Mouse (Mus musculus) midbrain, embryonic 12.5 days (tissue): ENCODE results near the gene Zfp513. TPM values are rescaled to one million over a fixed set of nuclear protein-coding genes. Genes with fewer than 3 reads are reported as not detected.

Experiments
- ATAC-seq: fragments of 200-750 bp; cut with Nextera tagmentation; 2 replicates; pipeline ENCODE4 v1.8.0; 2017; ENCODE audit warnings: low read depth, moderate TSS enrichment, moderate library complexity; ENCODE audit not compliant: low FRiP score
- H3K27ac ChIP-seq: fragments of 300-500 bp; sonication (generic); replicated peaks from 2 replicates; pipeline ENCODE4 v1.5.1; 2016; ENCODE audit warnings: mild to moderate bottlenecking
- H3K27me3 ChIP-seq: fragments of 300-500 bp; sonication (generic); 2 replicates; pipeline ENCODE4 v1.6.1; 2016; ENCODE audit warnings: mild to moderate bottlenecking
- H3K36me3 ChIP-seq: fragments of 300-500 bp; sonication (generic); 2 replicates; pipeline ENCODE4 v1.6.1; 2016
- H3K4me1 ChIP-seq: fragments of 300-500 bp; sonication (generic); 2 replicates; pipeline ENCODE4 v1.6.1; 2016
- H3K4me2 ChIP-seq: fragments of 300-500 bp; sonication (generic); replicated peaks from 2 replicates; pipeline ENCODE4 v1.6.1; 2016; ENCODE audit warnings: mild to moderate bottlenecking, moderate library complexity
- H3K4me3 ChIP-seq: fragments of 300-500 bp; sonication (generic); 2 replicates; pipeline ENCODE4 v1.5.1; 2016; ENCODE audit warnings: mild to moderate bottlenecking
- H3K9ac ChIP-seq: fragments of 300-500 bp; sonication (generic); replicated peaks from 2 replicates; pipeline ENCODE4 v1.6.1; 2016; ENCODE audit warnings: mild to moderate bottlenecking, moderate library complexity
- H3K9me3 ChIP-seq: fragments of 300-500 bp; sonication (generic); 2 replicates; pipeline ENCODE4 v1.6.1; 2016; ENCODE audit warnings: mild to moderate bottlenecking
- WGBS: fragments of 180-500 bp; shearing (Covaris S2); methylation state at CpG from one replicate; pipeline ENCODE4 v1.1.7; 2016; 5-methylcytosine and 5-hydroxymethylcytosine counted together
- polyA plus RNA-seq: library from polyadenylated mRNA; unstranded; fragments of >200 nt; fragmentation: Nextera tagmentation; extraction: Ambion mirVana; gene quantifications from 2 replicates; pipeline ENCODE4 v1.2.1, GENCODE M21; 2016

Gene Zfp513
- 22.0 and 25.2 TPM in 2 replicates for polyA plus RNA-seq

- H3K36me3 ChIP-seq, result peaks cover 77% of the 10 kb centered on the region
- 1% methylated on average over 52 of the region's 53 CpGs for WGBS
Measured at GRCm38 (mm10) chr5:31201742-31202590, at the start of gene Zfp513. Zfp513 (minus strand) TSS chr5:31202303.

GRCm38 (mm10) chr5:31251541-31252101 lies 49.5 kb upstream of the Zfp513 start, which contains the start of gene Krtcap3:
Krtcap3 (plus strand) TSS chr5:31251691.
- Histone ChIP-seq H3K4me1 (peaks cover 9% of the 10 kb centered on the region), H3K9ac (peak within 1 kb of the TSS; percentile 28; the same call in 1 of the 2 replicates), H3K4me2 (peak within 1 kb of the TSS; percentile 29), H3K27me3 (peaks cover 14% of the 10 kb centered on the region), H3K27ac (no peak within 1 kb of the TSS), H3K9me3 (no peaks in the 10 kb centered on the region), H3K36me3 (peaks cover 92% of the 10 kb centered on the region), H3K4me3 (0 out of 2 replicates have a peak within 1 kb of the TSS, but pooled peaks have one; percentile 10)
- ATAC-seq, result peak; percentile 41; the same call in 1 of the 2 replicates
- 21% methylated on average over 47 of the region's 47 CpGs for WGBS

More at GRCm38 (mm10) chr5:31201742-31202590, at the start of gene Zfp513:
- Histone ChIP-seq H3K4me2 (peak within 1 kb of the TSS; percentile 85), H3K4me3 (peak within 1 kb of the TSS; percentile 73), H3K9me3 (peaks cover 5% of the 10 kb centered on the region), H3K9ac (peak within 1 kb of the TSS; percentile 83), H3K27ac (peak within 1 kb of the TSS; percentile 83), H3K27me3 (no peaks in the 10 kb centered on the region), H3K4me1 (peaks cover 20% of the 10 kb centered on the region)
- peak; percentile 98 for ATAC-seq

- ATAC-seq, result no peak
- H3K4me1 ChIP-seq, result peaks cover 9% of the 10 kb centered on the region
- H3K27ac ChIP-seq, result no peak overlapping the region
- 65% methylated on average over 4 of the region's 4 CpGs for WGBS
- peaks cover 14% of the 10 kb centered on the region for H3K27me3 ChIP-seq
- peaks cover 96% of the 10 kb centered on the region for H3K36me3 ChIP-seq
- no peak overlapping the region for H3K9ac ChIP-seq
- no peaks in the 10 kb centered on the region for H3K9me3 ChIP-seq
- H3K4me3 ChIP-seq, result no peak overlapping the region
- no peak overlapping the region for H3K4me2 ChIP-seq
Measured at GRCm38 (mm10) chr5:31250716-31251115, 48.6 kb upstream of the Zfp513 start.

- Histone ChIP-seq H3K9ac (peak overlapping the region; percentile 96), H3K36me3 (peaks cover 37% of the 10 kb centered on the region), H3K4me3 (peak overlapping the region; percentile 98), H3K4me2 (peak overlapping the region; percentile 84), H3K4me1 (peaks cover 8% of the 10 kb centered on the region), H3K9me3 (no peaks in the 10 kb centered on the region), H3K27me3 (no peaks in the 10 kb centered on the region), H3K27ac (no peak overlapping the region; the same call in 1 of the 2 replicates)
- WGBS, result 23% methylated on average over 10 of the region's 10 CpGs
- no peak for ATAC-seq
Measured at GRCm38 (mm10) chr5:31242191-31242590, 40.1 kb upstream of the Zfp513 start.

- peaks cover 8% of the 10 kb centered on the region for H3K4me1 ChIP-seq
- H3K27ac ChIP-seq, result peak overlapping the region; percentile 98
- peak overlapping the region; percentile 96 for H3K9ac ChIP-seq
- WGBS, result under 1% methylated on average over 13 of the region's 13 CpGs
- H3K9me3 ChIP-seq, result no peaks in the 10 kb centered on the region
- no peak for ATAC-seq
- H3K36me3 ChIP-seq, result peaks cover 31% of the 10 kb centered on the region
- H3K4me2 ChIP-seq, result peak overlapping the region; percentile 84
- peak overlapping the region; percentile 98 for H3K4me3 ChIP-seq
- no peaks in the 10 kb centered on the region for H3K27me3 ChIP-seq
Measured at GRCm38 (mm10) chr5:31241522-31242034, 39.5 kb upstream of the Zfp513 start.

- Histone ChIP-seq H3K4me1 (peaks cover 8% of the 10 kb centered on the region), H3K4me3 (peak within 1 kb of the TSS; percentile 98), H3K36me3 (peaks cover 24% of the 10 kb centered on the region), H3K9me3 (no peaks in the 10 kb centered on the region), H3K4me2 (peak within 1 kb of the TSS; percentile 84), H3K27me3 (no peaks in the 10 kb centered on the region), H3K9ac (peak within 1 kb of the TSS; percentile 96), H3K27ac (peak within 1 kb of the TSS; percentile 98)
- ATAC-seq, result peak; percentile 98
- under 1% methylated on average over 85 of the region's 103 CpGs for WGBS
Measured at GRCm38 (mm10) chr5:31240637-31241521, 38.8 kb upstream of the Zfp513 start, which contains the start of the genes Nrbp1 and Gm9970. Nrbp1 (plus strand) TSS chr5:31240864. Gm9970 (minus strand) TSS chr5:31241232.

GRCm38 (mm10) chr5:31226641-31227040 lies 24.5 kb upstream of the Zfp513 start:
- no peaks in the 10 kb centered on the region for H3K36me3 ChIP-seq
- H3K9ac ChIP-seq, result no peak overlapping the region
- no peak overlapping the region for H3K4me2 ChIP-seq
- H3K27ac ChIP-seq, result no peak overlapping the region
- WGBS, result 71% methylated on average over 1 of the region's 1 CpGs
- no peaks in the 10 kb centered on the region for H3K27me3 ChIP-seq
- no peaks in the 10 kb centered on the region for H3K9me3 ChIP-seq
- H3K4me1 ChIP-seq, result peaks cover 2% of the 10 kb centered on the region; the same call in 1 of the 2 replicates
- no peak overlapping the region for H3K4me3 ChIP-seq
- ATAC-seq, result no peak

- peaks cover 16% of the 10 kb centered on the region for H3K4me1 ChIP-seq
- H3K9me3 ChIP-seq, result no peaks in the 10 kb centered on the region
- no peak for ATAC-seq
- no peak overlapping the region for H3K4me3 ChIP-seq
- H3K27ac ChIP-seq, result no peak overlapping the region
- no peak overlapping the region for H3K4me2 ChIP-seq
- 95% methylated on average over 9 of the region's 9 CpGs for WGBS
- no peaks in the 10 kb centered on the region for H3K27me3 ChIP-seq
- no peak overlapping the region for H3K9ac ChIP-seq
- no peaks in the 10 kb centered on the region for H3K36me3 ChIP-seq
Measured at GRCm38 (mm10) chr5:31222696-31223095, 20.6 kb upstream of the Zfp513 start.

GRCm38 (mm10) chr5:31221304-31221945 lies 19.3 kb upstream of the Zfp513 start:
- H3K27ac ChIP-seq, result peak overlapping the region; percentile 95
- H3K4me3 ChIP-seq, result peak overlapping the region; percentile 97
- no peak for ATAC-seq
- no peaks in the 10 kb centered on the region for H3K27me3 ChIP-seq
- 11% methylated on average over 11 of the region's 11 CpGs for WGBS
- peaks cover 16% of the 10 kb centered on the region for H3K4me1 ChIP-seq
- no peaks in the 10 kb centered on the region for H3K36me3 ChIP-seq
- no peaks in the 10 kb centered on the region for H3K9me3 ChIP-seq
- peak overlapping the region; percentile 92 for H3K9ac ChIP-seq
- peak overlapping the region; percentile 83 for H3K4me2 ChIP-seq

- WGBS, result under 1% methylated on average over 59 of the region's 70 CpGs
- Histone ChIP-seq H3K4me3 (peak within 1 kb of the TSS; percentile 97), H3K9me3 (no peaks in the 10 kb centered on the region), H3K27me3 (no peaks in the 10 kb centered on the region), H3K4me1 (peaks cover 16% of the 10 kb centered on the region), H3K9ac (peak within 1 kb of the TSS; percentile 92), H3K4me2 (peak within 1 kb of the TSS; percentile 83), H3K36me3 (no peaks in the 10 kb centered on the region), H3K27ac (peak within 1 kb of the TSS; percentile 95)
- ATAC-seq, result peak; percentile 94
Measured at GRCm38 (mm10) chr5:31220448-31221303, 18.6 kb upstream of the Zfp513 start, which contains the start of gene Ppm1g. Ppm1g (minus strand) TSS chr5:31220687.
